Mouse (Mus musculus) neural tube, embryonic 13.5 days (tissue): Measurements from ENCODE around the gene Trim39. TPM values are rescaled to one million over a fixed set of nuclear protein-coding genes. Genes with fewer than 3 reads are reported as not detected.
"Not testable (repeated sequence)": the region's sequence is repeated elsewhere in the genome, so short reads cannot be mapped to it uniquely, and the experiment has no call there.

Experiments
- ATAC-seq: fragments of 200-750 bp; cut with Nextera tagmentation; 2 replicates; pipeline ENCODE4 v1.8.0; 2017; ENCODE audit warnings: low read depth, mild to moderate bottlenecking, moderate TSS enrichment, moderate library complexity
- H3K27ac ChIP-seq: fragments of 300-500 bp; sonication (generic); replicated peaks from 2 replicates; pipeline ENCODE4 v1.5.1; 2015; ENCODE audit warnings: moderate library complexity, mild to moderate bottlenecking, inconsistent platforms
- H3K27me3 ChIP-seq: fragments of 300-500 bp; sonication (generic); 2 replicates; pipeline ENCODE4 v1.6.1; 2015; ENCODE audit warnings: mild to moderate bottlenecking, inconsistent platforms
- H3K36me3 ChIP-seq: fragments of 300-500 bp; sonication (generic); 2 replicates; pipeline ENCODE4 v1.6.1; 2015; ENCODE audit warnings: mild to moderate bottlenecking, inconsistent platforms
- H3K4me1 ChIP-seq: fragments of 300-500 bp; sonication (generic); replicated peaks from 2 replicates; pipeline ENCODE4 v1.6.1; 2015; ENCODE audit warnings: inconsistent platforms
- H3K4me2 ChIP-seq: fragments of 300-500 bp; sonication (generic); 2 replicates; pipeline ENCODE4 v1.6.1; 2015; ENCODE audit warnings: inconsistent platforms, mild to moderate bottlenecking, moderate library complexity
- H3K4me3 ChIP-seq: fragments of 300-500 bp; sonication (generic); 2 replicates; pipeline ENCODE4 v1.5.1; 2015; ENCODE audit warnings: mild to moderate bottlenecking, inconsistent platforms
- H3K9ac ChIP-seq: fragments of 300-500 bp; sonication (generic); 2 replicates; pipeline ENCODE4 v1.6.1; 2015; ENCODE audit warnings: moderate library complexity, mild to moderate bottlenecking, inconsistent platforms
- H3K9me3 ChIP-seq: fragments of 300-500 bp; sonication (generic); 2 replicates; pipeline ENCODE4 v1.6.1; 2016; ENCODE audit warnings: inconsistent platforms
- WGBS: fragments of 180-500 bp; shearing (Covaris S2); methylation state at CpG from one replicate; pipeline ENCODE4 v1.1.7; 2015; 5-methylcytosine and 5-hydroxymethylcytosine counted together
- polyA plus RNA-seq: library from polyadenylated mRNA; unstranded; fragments of >200 nt; fragmentation: Nextera tagmentation; extraction: Ambion mirVana; gene quantifications from 2 replicates; pipeline ENCODE4 v1.2.1, GENCODE M21; 2015

Gene Trim39
- polyA plus RNA-seq, 1 experiment from 2014 or later: 27.2 TPM

GRCm38 (mm10) chr17:36240637-36241213, 31.3 kb downstream of the Trim39 start:
- no peak overlapping the region for H3K27ac ChIP-seq
- H3K4me2 ChIP-seq: no peak overlapping the region
- ATAC-seq: no peak
- H3K4me1 ChIP-seq: peaks cover 6% of the 10 kb centered on the region
- no peaks in the 10 kb centered on the region for H3K9me3 ChIP-seq
- H3K9ac ChIP-seq: no peak overlapping the region
- peaks cover 38% of the 10 kb centered on the region for H3K27me3 ChIP-seq
- H3K36me3 ChIP-seq: no peaks in the 10 kb centered on the region
- H3K4me3 ChIP-seq: no peak overlapping the region
- WGBS: 22% methylated on average over 5 of the region's 5 CpGs

- peak overlapping the region; percentile 29 for H3K4me3 ChIP-seq
- ATAC-seq: peak; percentile 47
- H3K27ac ChIP-seq: no peak overlapping the region
- H3K9me3 ChIP-seq: no peaks in the 10 kb centered on the region
- WGBS: 3% methylated on average over 27 of the region's 27 CpGs
- H3K36me3 ChIP-seq: no peaks in the 10 kb centered on the region
- peaks cover 6% of the 10 kb centered on the region for H3K4me1 ChIP-seq
- peak overlapping the region; percentile 58 for H3K4me2 ChIP-seq
- H3K27me3 ChIP-seq: peaks cover 35% of the 10 kb centered on the region
- H3K9ac ChIP-seq: peak overlapping the region; percentile 56
Observed at GRCm38 (mm10) chr17:36237321-36237921, 34.6 kb downstream of the Trim39 start.

GRCm38 (mm10) chr17:36235300-36235699, 36.7 kb downstream of the Trim39 start:
- H3K4me3 ChIP-seq, H3K4me2 ChIP-seq, H3K9ac ChIP-seq, H3K36me3 ChIP-seq, H3K9me3 ChIP-seq, H3K27ac ChIP-seq, H3K4me1 ChIP-seq, ATAC-seq: not testable (repeated sequence)
- WGBS: 27% methylated on average over 8 of the region's 9 CpGs
- peaks cover 33% of the 10 kb centered on the region for H3K27me3 ChIP-seq

GRCm38 (mm10) chr17:36233572-36233971, 38.5 kb downstream of the Trim39 start:
- no peak overlapping the region for H3K4me3 ChIP-seq
- H3K27ac ChIP-seq: no peak overlapping the region
- H3K36me3 ChIP-seq: no peaks in the 10 kb centered on the region
- no peak for ATAC-seq
- 80% methylated on average over 5 of the region's 5 CpGs for WGBS
- H3K4me1 ChIP-seq: peaks cover 6% of the 10 kb centered on the region
- H3K9ac ChIP-seq: no peak overlapping the region
- H3K27me3 ChIP-seq: peaks cover 26% of the 10 kb centered on the region
- H3K4me2 ChIP-seq: no peak overlapping the region
- no peaks in the 10 kb centered on the region for H3K9me3 ChIP-seq

GRCm38 (mm10) chr17:36231318-36231717, 40.7 kb downstream of the Trim39 start:
- no peak overlapping the region for H3K4me2 ChIP-seq
- H3K9me3 ChIP-seq: no peaks in the 10 kb centered on the region
- H3K9ac ChIP-seq: no peak overlapping the region
- H3K27ac ChIP-seq: no peak overlapping the region
- no peak overlapping the region for H3K4me3 ChIP-seq
- no peak for ATAC-seq
- H3K4me1 ChIP-seq: no peaks in the 10 kb centered on the region
- H3K27me3 ChIP-seq: peaks cover 5% of the 10 kb centered on the region
- 9% methylated on average over 36 of the region's 36 CpGs for whole genome bisulfite sequencing
- no peaks in the 10 kb centered on the region for H3K36me3 ChIP-seq

GRCm38 (mm10) chr17:36229046-36229445, 43.0 kb downstream of the Trim39 start:
- H3K4me2 ChIP-seq: no peak overlapping the region
- no peak overlapping the region for H3K9ac ChIP-seq
- H3K4me3 ChIP-seq: no peak overlapping the region
- H3K36me3 ChIP-seq: no peaks in the 10 kb centered on the region
- no peaks in the 10 kb centered on the region for H3K4me1 ChIP-seq
- peaks cover 20% of the 10 kb centered on the region for H3K27me3 ChIP-seq
- H3K27ac ChIP-seq: no peak overlapping the region
- no peaks in the 10 kb centered on the region for H3K9me3 ChIP-seq
- WGBS: 15% methylated on average over 4 of the region's 5 CpGs
- ATAC-seq: no peak

- Histone ChIP-seq H3K4me2 (no peak overlapping the region), H3K4me1 (no peaks in the 10 kb centered on the region), H3K9ac (no peak overlapping the region), H3K36me3 (no peaks in the 10 kb centered on the region), H3K4me3 (no peak overlapping the region), H3K9me3 (no peaks in the 10 kb centered on the region), H3K27me3 (peaks cover 30% of the 10 kb centered on the region), H3K27ac (no peak overlapping the region)
- 24% methylated on average over 8 of the region's 8 CpGs for WGBS
- ATAC-seq: no peak
Observed at GRCm38 (mm10) chr17:36226921-36227320, 45.1 kb downstream of the Trim39 start.

- H3K4me2 ChIP-seq: peak overlapping the region; percentile 18
- no peaks in the 10 kb centered on the region for H3K4me1 ChIP-seq
- no peaks in the 10 kb centered on the region for H3K36me3 ChIP-seq
- H3K4me3 ChIP-seq: no peak overlapping the region
- no peak overlapping the region for H3K27ac ChIP-seq
- H3K9ac ChIP-seq: no peak overlapping the region
- peaks cover 43% of the 10 kb centered on the region for H3K27me3 ChIP-seq
- no peak for ATAC-seq
- no peaks in the 10 kb centered on the region for H3K9me3 ChIP-seq
- WGBS: 9% methylated on average over 9 of the region's 9 CpGs
Observed at GRCm38 (mm10) chr17:36225231-36225824, 46.7 kb downstream of the Trim39 start.

GRCm38 (mm10) chr17:36224451-36224850, 47.6 kb downstream of the Trim39 start:
- H3K27ac ChIP-seq: no peak overlapping the region
- H3K4me3 ChIP-seq: no peak overlapping the region
- ATAC-seq: no peak
- no peaks in the 10 kb centered on the region for H3K36me3 ChIP-seq
- H3K4me2 ChIP-seq: no peak overlapping the region
- no peaks in the 10 kb centered on the region for H3K4me1 ChIP-seq
- H3K9ac ChIP-seq: no peak overlapping the region
- 53% methylated on average over 3 of the region's 3 CpGs for WGBS
- H3K27me3 ChIP-seq: peaks cover 48% of the 10 kb centered on the region
- H3K9me3 ChIP-seq: no peaks in the 10 kb centered on the region

- Histone ChIP-seq H3K9ac (no peak overlapping the region), H3K4me2 (no peak overlapping the region), H3K4me3 (no peak overlapping the region), H3K36me3 (no peaks in the 10 kb centered on the region), H3K27ac (no peak overlapping the region), H3K4me1 (no peaks in the 10 kb centered on the region), H3K27me3 (peaks cover 82% of the 10 kb centered on the region), H3K9me3 (no peaks in the 10 kb centered on the region)
- no peak for ATAC-seq
- WGBS: 58% methylated on average over 5 of the region's 5 CpGs
Observed at GRCm38 (mm10) chr17:36218594-36219155, 53.4 kb downstream of the Trim39 start.

- H3K4me3 ChIP-seq: no peak overlapping the region
- WGBS: 4% methylated on average over 20 of the region's 20 CpGs
- no peak overlapping the region for H3K27ac ChIP-seq
- peaks cover 86% of the 10 kb centered on the region for H3K27me3 ChIP-seq
- H3K9me3 ChIP-seq: no peaks in the 10 kb centered on the region
- no peaks in the 10 kb centered on the region for H3K36me3 ChIP-seq
- no peaks in the 10 kb centered on the region for H3K4me1 ChIP-seq
- no peak for ATAC-seq
- H3K4me2 ChIP-seq: no peak overlapping the region; the same call in 1 of the 2 replicates
- no peak overlapping the region for H3K9ac ChIP-seq
Observed at GRCm38 (mm10) chr17:36215586-36215985, 56.5 kb downstream of the Trim39 start.
